Mouse (Mus musculus) hindbrain, embryonic 16.5 days (tissue): ENCODE measurements around the gene Hs6st1. TPM values are rescaled to one million over a fixed set of nuclear protein-coding genes. Genes with fewer than 3 reads are reported as not detected.
A peak's percentile ranks its signal among the peaks of the same experiment; 100 is the strongest.

Source experiments
- ATAC-seq: fragments of 200-750 bp; cut with Nextera tagmentation; 2 replicates; pipeline ENCODE4 v1.8.0; 2017; ENCODE audit warnings: moderate TSS enrichment, moderate library complexity
- H3K27ac ChIP-seq: fragments of 300-500 bp; sonication (generic); 2 replicates; pipeline ENCODE4 v1.5.1; 2014; ENCODE audit warnings: low read depth, mild to moderate bottlenecking, control low read depth, low read length, moderate library complexity
- H3K27me3 ChIP-seq: fragments of 300-500 bp; sonication (generic); replicated peaks from 2 replicates; pipeline ENCODE4 v1.6.1; 2014; ENCODE audit warnings: low read length; ENCODE audit not compliant: control insufficient read depth, insufficient read depth
- H3K36me3 ChIP-seq: fragments of 300-500 bp; sonication (generic); 2 replicates; pipeline ENCODE4 v1.6.1; 2014; ENCODE audit warnings: mild to moderate bottlenecking, low read length, moderate library complexity, mixed read lengths; ENCODE audit not compliant: control insufficient read depth, insufficient read depth
- H3K4me1 ChIP-seq: fragments of 300-500 bp; sonication (generic); 2 replicates; pipeline ENCODE4 v1.6.1; 2014; ENCODE audit warnings: low read depth, low read length; ENCODE audit not compliant: control insufficient read depth, insufficient read depth
- H3K4me2 ChIP-seq: fragments of 300-500 bp; sonication (generic); 2 replicates; pipeline ENCODE4 v1.6.1; 2014; ENCODE audit warnings: mild to moderate bottlenecking, low read length, control low read depth, moderate library complexity
- H3K4me3 ChIP-seq: fragments of 300-500 bp; sonication (generic); 2 replicates; pipeline ENCODE4 v1.5.1; 2014; ENCODE audit warnings: mild to moderate bottlenecking, low read length, control low read depth, moderate library complexity
- H3K9ac ChIP-seq: fragments of 300-500 bp; sonication (generic); 2 replicates; pipeline ENCODE4 v1.6.1; 2014; ENCODE audit warnings: low read depth, mild to moderate bottlenecking, control low read depth, low read length, moderate library complexity
- H3K9me3 ChIP-seq: fragments of 300-500 bp; sonication (generic); 2 replicates; pipeline ENCODE4 v1.6.1; 2014; ENCODE audit warnings: mild to moderate bottlenecking, low read length, moderate library complexity; ENCODE audit not compliant: control insufficient read depth
- WGBS: fragments of 180-500 bp; shearing (Covaris S2); extraction: QIAGEN DNeasy Blood & Tissue Kit; methylation state at CpG from one replicate; pipeline ENCODE4 v1.1.7; 2014; 5-methylcytosine and 5-hydroxymethylcytosine counted together
- polyA plus RNA-seq: library from polyadenylated mRNA; unstranded; fragments of >200 nt; fragmentation: Nextera tagmentation; extraction: Ambion mirVana; gene quantifications from 2 replicates; pipeline ENCODE4 v1.2.1, GENCODE M21; 2015

Gene Hs6st1
- polyA plus RNA-seq, 1 experiment from 2014 or later = 11.7 TPM

DNA sequence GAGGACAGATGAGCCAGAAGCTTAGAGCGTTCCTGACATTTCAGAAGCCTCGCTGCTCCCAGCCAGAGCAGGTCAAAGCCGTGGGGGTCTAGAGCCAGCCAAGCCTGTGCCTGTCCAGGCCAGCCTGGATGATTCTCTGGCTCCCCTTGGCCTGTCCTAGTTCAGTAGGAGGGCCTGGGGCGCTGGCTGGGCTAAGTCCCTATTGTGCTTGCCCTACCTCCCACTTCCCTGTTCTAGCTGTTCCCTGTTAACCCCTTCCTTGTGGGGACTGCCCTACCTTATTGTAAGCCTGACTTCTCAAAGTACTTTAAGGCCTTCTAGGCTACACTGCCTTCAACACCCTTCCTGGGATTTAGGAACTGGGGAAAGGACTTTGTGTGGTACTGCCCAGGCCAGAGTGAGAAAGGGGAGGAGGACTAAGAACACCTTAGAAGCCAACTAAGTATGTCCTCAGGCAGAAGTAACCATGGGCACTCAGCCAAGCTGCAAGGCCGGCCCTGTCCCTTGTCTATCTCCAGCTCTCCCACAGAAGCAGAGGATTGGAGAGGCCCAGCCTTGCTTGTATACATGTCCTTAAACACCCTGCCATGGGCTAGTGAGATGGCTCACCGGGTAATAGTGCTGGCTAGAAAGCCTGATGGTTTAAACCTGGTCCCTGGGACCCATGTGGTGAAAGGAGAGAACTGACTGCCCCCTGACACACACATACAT lies 22.0 kb downstream of the Hs6st1 start:
- Histone ChIP-seq H3K9ac (no peak overlapping the region), H3K4me2 (no peak overlapping the region), H3K36me3 (peaks cover 7% of the 10 kb centered on the region), H3K4me1 (peaks cover 23% of the 10 kb centered on the region), H3K27ac (no peak overlapping the region), H3K4me3 (no peak overlapping the region), H3K9me3 (no peaks in the 10 kb centered on the region), H3K27me3 (no peaks in the 10 kb centered on the region)
- peak; percentile 19; the same call in 1 of the 2 replicates for ATAC-seq
- 53% methylated on average over 6 of the region's 6 CpGs for WGBS

DNA sequence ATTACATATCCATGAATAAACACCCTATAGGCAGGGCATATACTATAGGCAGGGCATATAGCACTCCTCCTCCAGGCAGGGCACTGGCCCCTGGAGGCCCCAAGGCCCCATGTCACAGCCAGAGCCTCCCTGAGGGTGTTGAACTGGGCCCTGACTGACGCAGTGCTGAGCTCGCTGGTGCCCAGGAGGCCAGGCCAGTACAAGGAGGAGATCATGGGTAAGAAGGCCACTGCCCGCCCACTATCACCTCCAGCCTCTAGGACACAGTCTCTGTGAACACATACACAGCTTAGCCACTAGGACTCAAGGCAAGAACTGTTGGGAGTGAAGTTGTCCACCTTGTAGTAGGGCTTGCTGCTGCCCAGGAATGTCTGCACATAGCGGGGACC lies 22.5 kb downstream of the Hs6st1 start:
- WGBS = 86% methylated on average over 4 of the region's 4 CpGs
- peaks cover 23% of the 10 kb centered on the region for H3K4me1 ChIP-seq
- ATAC-seq = 0 out of 2 replicates have a peak, but pooled peaks have one; percentile 3

GRCm38 (mm10) chr1:36091246-36091645 lies 23.0 kb downstream of the Hs6st1 start:
- Histone ChIP-seq H3K9ac (no peak overlapping the region), H3K36me3 (0 out of 2 replicates have a peak, but pooled peaks cover 2% of the 10 kb centered on the region), H3K4me1 (peaks cover 23% of the 10 kb centered on the region), H3K27me3 (no peaks in the 10 kb centered on the region), H3K27ac (no peak overlapping the region), H3K4me2 (no peak overlapping the region), H3K9me3 (no peaks in the 10 kb centered on the region), H3K4me3 (no peak overlapping the region)
- 67% methylated on average over 6 of the region's 6 CpGs for WGBS
- ATAC-seq = no peak

More for the DNA sequence above, 22.5 kb downstream of the Hs6st1 start:
- no peak overlapping the region for H3K4me2 ChIP-seq
- no peaks in the 10 kb centered on the region for H3K27me3 ChIP-seq
- H3K4me3 ChIP-seq = no peak overlapping the region
- H3K9ac ChIP-seq = no peak overlapping the region
- H3K9me3 ChIP-seq = no peaks in the 10 kb centered on the region
- H3K36me3 ChIP-seq = peaks cover 4% of the 10 kb centered on the region; the same call in 1 of the 2 replicates
- no peak overlapping the region for H3K27ac ChIP-seq

- Histone ChIP-seq H3K36me3 (0 out of 2 replicates have a peak, but pooled peaks cover 2% of the 10 kb centered on the region), H3K27me3 (no peaks in the 10 kb centered on the region), H3K9me3 (no peaks in the 10 kb centered on the region), H3K4me2 (no peak overlapping the region), H3K9ac (no peak overlapping the region), H3K4me3 (no peak overlapping the region), H3K27ac (no peak overlapping the region), H3K4me1 (peaks cover 16% of the 10 kb centered on the region)
- ATAC-seq = no peak
- 97% methylated on average over 8 of the region's 8 CpGs for WGBS
Observed at GRCm38 (mm10) chr1:36093741-36094140, 25.5 kb downstream of the Hs6st1 start.

DNA sequence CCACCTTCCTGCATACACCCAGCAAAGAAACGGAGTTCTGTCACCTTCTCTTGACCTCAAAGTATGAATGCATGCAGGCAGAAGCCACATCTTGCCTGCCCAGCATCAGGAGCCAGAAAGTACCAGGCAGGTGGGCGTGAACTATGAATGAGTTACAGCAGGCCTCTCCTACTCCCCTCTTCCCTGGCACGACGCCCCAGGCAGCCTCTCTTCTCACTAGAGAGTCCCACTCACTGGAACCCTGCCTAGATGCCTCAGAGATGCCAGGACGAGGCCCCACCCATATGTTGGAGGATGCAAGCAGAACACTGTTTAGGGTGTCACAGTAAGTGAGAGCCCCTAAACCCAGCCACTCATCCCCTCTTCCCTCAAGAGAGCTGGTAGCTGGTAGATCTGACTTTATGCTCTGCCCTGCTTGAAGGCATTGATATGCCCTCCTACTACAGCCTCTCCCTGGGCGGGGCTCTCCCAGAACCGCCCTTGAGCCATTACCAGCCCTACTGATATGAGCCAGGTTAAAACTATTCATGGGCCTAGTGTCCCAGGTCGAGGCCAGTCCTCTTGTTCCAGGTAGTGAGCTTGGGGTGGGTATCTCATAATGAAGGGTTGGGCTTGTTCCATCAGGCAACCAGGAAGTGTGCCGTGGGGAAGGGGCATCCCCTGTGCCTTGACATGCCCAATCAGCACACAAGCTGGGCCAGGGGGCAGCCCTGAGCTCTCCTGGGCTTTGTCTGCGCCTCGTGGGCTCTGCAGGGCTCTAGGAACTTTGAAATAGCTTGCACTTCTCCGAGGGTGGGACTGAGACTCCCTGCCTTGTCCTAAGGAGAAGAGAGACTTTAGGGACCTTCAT lies 27.4 kb downstream of the Hs6st1 start:
- no peaks in the 10 kb centered on the region for H3K9me3 ChIP-seq
- WGBS = 75% methylated on average over 12 of the region's 12 CpGs
- no peak overlapping the region for H3K27ac ChIP-seq
- peaks cover 2% of the 10 kb centered on the region; the same call in 1 of the 2 replicates for H3K4me1 ChIP-seq
- 0 out of 2 replicates have a peak, but pooled peaks cover 2% of the 10 kb centered on the region for H3K36me3 ChIP-seq
- no peak overlapping the region for H3K9ac ChIP-seq
- H3K27me3 ChIP-seq = no peaks in the 10 kb centered on the region
- ATAC-seq = peak; percentile 44
- no peak overlapping the region for H3K4me2 ChIP-seq
- H3K4me3 ChIP-seq = no peak overlapping the region

GRCm38 (mm10) chr1:36098432-36098831 lies 30.2 kb downstream of the Hs6st1 start:
- Histone ChIP-seq H3K9me3 (no peaks in the 10 kb centered on the region), H3K27ac (no peak overlapping the region), H3K4me1 (no peaks in the 10 kb centered on the region; the same call in 1 of the 2 replicates), H3K36me3 (peaks cover 3% of the 10 kb centered on the region), H3K4me2 (no peak overlapping the region), H3K9ac (no peak overlapping the region), H3K27me3 (no peaks in the 10 kb centered on the region), H3K4me3 (no peak overlapping the region)
- no peak for ATAC-seq
- WGBS = 92% methylated on average over 4 of the region's 4 CpGs

- H3K9ac ChIP-seq = no peak overlapping the region
- no peak overlapping the region for H3K4me3 ChIP-seq
- H3K27me3 ChIP-seq = no peaks in the 10 kb centered on the region
- ATAC-seq = no peak
- H3K27ac ChIP-seq = no peak overlapping the region
- no peaks in the 10 kb centered on the region; the same call in 1 of the 2 replicates for H3K4me1 ChIP-seq
- WGBS = 98% methylated on average over 3 of the region's 3 CpGs
- 0 out of 2 replicates have a peak, but pooled peaks cover 3% of the 10 kb centered on the region for H3K9me3 ChIP-seq
- no peak overlapping the region for H3K4me2 ChIP-seq
- H3K36me3 ChIP-seq = peaks cover 18% of the 10 kb centered on the region
Observed at GRCm38 (mm10) chr1:36100371-36100770, 32.2 kb downstream of the Hs6st1 start.

DNA sequence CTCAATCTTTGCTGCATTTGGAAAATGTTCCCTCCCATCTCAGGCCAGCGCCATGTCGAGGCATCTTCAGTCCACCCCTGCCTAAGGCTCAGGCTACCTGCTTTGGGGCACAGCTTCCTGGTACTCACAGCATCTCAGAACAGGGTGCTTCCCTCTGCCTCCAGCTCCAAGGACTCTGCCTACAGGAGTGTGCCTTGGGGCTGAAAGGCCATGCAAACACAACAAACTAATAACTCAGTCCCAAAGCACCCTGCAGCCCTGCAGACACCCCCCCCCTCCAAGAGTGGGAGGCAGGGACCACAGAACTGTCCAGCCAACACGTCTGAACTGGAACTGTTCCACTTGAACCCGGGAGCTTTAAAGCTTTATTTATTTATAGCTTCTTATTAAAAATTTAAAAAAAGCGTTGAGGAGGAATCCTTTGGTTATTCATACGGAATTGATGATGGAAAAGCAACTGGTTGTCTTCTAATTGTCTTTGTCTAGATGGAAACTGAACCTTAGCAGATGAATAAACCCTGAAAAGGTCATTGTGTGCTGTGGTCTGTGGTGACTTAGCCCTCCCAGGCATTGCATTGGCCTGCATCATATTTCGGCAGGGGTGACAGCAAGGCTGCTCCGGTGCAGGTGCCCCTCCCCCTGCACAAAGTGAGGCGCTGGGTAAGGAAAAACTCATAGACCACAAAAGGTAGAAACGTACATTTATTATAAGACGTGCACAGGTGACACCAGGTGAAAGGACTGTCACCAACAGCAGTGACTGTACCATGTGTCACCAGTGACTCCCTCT lies 37.9 kb downstream of the Hs6st1 start:
- ATAC-seq = no peak
- WGBS = 85% methylated on average over 11 of the region's 11 CpGs

More for the DNA sequence above, 37.9 kb downstream of the Hs6st1 start:
- Histone ChIP-seq H3K9ac (no peak overlapping the region), H3K9me3 (0 out of 2 replicates have a peak, but pooled peaks cover 3% of the 10 kb centered on the region), H3K27ac (no peak overlapping the region), H3K36me3 (peaks cover 26% of the 10 kb centered on the region), H3K4me1 (no peaks in the 10 kb centered on the region), H3K27me3 (no peaks in the 10 kb centered on the region), H3K4me3 (no peak overlapping the region), H3K4me2 (no peak overlapping the region)
